Mouse (Mus musculus) left cerebral cortex, postnatal 36 days (tissue): ENCODE data around the gene Traf3. TPM values are rescaled to one million over a fixed set of nuclear protein-coding genes. Genes with fewer than 3 reads are reported as not detected.

Source experiments
- DNase-seq, 2 experiments: peaks; one replicate each; pipeline ENCODE4 v3.0.0; 2021 to 2022; ENCODE audit warnings: low spot score in 2 of 2, mixed read lengths in 1 of 2
- intact Hi-C: fragments of 180-260 bp; cut with DNase I; formaldehyde crosslinking; loops from one replicate; pipeline ENCODE4 v1.15.1; 2025
- total RNA-seq, 2 experiments: library from RNA; stranded (reverse); gene quantifications; 2 replicates each; pipeline ENCODE4 v1.2.3; 2021

Gene Traf3
- total RNA-seq, 2 experiments from 2014 or later = 51.6 to 55.4 TPM

DNA sequence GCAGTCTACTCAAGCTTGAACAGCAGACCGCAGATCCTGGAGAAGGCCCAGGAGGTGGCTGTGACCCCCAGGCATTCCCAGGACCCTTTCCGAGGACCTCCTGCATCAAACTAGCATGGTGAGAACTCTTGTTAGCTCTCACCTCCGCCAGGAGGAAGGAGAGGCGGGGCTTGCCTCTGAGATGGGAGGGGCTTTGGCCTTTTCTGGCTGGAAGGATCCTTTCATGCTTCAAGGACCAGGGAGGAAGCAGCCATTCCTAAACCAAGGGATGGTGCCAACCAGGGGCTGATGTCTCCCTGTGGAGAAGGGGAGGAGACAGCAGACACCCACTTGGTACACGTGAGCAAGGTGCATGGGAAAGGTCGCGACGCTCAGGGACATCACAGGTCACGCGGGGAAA lies 118.4 kb downstream of the Traf3 start:
- intact Hi-C loops = no loop called here
- no peak for DNase-seq

- intact Hi-C loops = no loop called here
- DNase-seq = no peak
Measured at GRCm38 (mm10) chr12:111293025-111293424, 126.9 kb downstream of the Traf3 start.

DNA sequence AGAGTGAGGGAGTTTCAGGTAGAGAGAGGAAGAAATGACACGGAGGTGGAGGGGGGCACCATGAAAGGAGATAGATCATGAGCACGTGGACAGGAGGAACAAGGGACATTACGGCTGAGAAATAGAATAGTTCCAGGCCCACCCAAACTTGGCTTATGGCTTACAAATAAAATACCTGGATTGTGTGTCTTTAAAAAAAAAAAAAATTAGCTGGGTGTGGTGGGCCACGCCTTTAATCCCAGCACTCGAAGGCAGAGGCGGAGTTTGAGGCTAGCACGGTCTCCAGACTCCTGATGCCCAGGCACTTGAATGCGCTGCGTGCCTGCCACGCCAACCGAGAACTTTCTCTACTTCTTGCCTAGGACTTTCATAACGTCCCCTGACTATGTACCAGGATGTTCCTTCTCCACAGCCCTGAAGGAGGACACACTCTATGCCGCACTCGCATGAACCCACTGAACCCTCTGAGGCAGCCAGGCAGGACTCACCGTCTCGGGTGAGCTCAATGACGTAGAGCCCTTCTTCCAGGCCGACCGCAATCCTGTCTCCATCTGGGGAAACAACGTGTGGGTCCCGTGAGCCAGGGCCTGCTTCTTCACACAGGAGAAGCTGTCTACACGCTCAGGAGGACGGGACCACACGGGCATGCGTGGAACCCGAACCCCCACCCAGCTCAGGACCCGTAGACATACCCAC lies 135.3 kb downstream of the Traf3 start:
- DNase-seq = no peak
- intact Hi-C loops = no loop called here

- intact Hi-C loops = no loop called here
- DNase-seq = no peak
Measured at GRCm38 (mm10) chr12:111302018-111302345, 135.8 kb downstream of the Traf3 start.

DNA sequence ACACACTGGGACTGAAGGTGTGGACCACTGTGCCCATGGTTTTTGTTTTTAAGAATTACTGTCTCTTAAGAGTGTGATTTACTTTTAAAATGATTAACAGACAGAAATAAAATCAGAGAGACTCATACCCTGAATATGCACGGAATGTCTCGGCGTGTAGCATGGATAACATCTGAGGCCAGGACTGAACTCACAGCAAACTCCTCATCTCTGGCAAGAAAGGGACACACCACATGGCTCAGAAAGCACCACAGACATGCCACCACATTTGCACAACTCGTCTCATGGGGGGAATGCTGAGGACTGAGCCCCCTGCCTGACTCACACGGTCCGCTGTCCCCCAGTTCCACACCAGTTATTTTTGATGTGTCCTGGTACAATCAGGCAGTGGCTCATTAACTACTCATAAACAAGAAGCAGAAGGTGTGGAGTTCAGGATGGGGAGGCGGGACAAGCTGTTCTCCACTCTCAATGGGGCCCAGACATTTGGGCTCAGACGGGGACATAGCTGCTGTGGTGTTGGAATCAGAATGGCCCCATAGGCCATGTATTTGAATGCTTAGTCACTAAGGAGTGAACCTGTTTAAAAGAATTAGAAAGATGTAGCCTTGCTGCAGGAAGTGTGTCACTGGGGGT lies 137.7 kb downstream of the Traf3 start:
- no peak for DNase-seq
- intact Hi-C loops = no loop called here

GRCm38 (mm10) chr12:111306821-111307220 lies 140.7 kb downstream of the Traf3 start:
- intact Hi-C loops = no loop called here
- no peak for DNase-seq

DNA sequence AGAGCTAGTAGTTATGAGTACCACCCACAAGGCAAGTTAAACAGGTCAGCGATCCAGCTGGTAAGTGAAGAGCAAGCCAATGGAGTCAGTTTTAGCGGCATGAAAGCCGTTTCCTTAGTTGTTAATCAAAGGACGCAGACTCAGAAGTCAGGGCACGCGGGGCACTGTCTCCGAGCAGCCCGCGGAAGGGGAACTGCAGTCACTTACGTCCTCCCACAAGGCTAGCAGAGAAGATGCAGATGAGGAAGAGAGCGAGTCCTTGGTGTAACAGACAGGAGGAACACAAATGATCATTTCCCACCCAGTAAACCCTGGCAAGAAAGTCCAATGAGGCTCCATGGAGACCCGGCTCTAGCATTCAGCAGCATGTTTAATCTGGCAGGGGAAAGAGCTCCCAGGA lies 143.1 kb downstream of the Traf3 start:
- intact Hi-C loops = no loop called here
- no peak for DNase-seq

- DNase-seq = no peak
- intact Hi-C loops = no loop called here
Measured at GRCm38 (mm10) chr12:111309931-111310330, 143.8 kb downstream of the Traf3 start.

- intact Hi-C loops = no loop called here
- DNase-seq = no peak
Measured at GRCm38 (mm10) chr12:111311775-111312174, 145.6 kb downstream of the Traf3 start.

- DNase-seq = no peak
- intact Hi-C loops = no loop called here
Measured at GRCm38 (mm10) chr12:111314273-111314672, 148.1 kb downstream of the Traf3 start.

Other genes with a start within 250 kb of the Traf3 start
- gene Ankrd9, start 187.3 kb upstream of the Traf3 start, total RNA-seq = 10 to 100 TPM; 15.1 to 19.4 TPM
- 10 to 100 TPM; 14.5 to 18.7 TPM for gene Rcor1, start 127.0 kb upstream of the Traf3 start, total RNA-seq
- not detected for gene 4930595D18Rik, start 18.1 kb downstream of the Traf3 start, total RNA-seq
- 10 to 100 TPM in 1 of 2 experiments, 1 to 10 TPM in 1; 8.4 to 14.9 TPM for gene Amn, start 104.7 kb downstream of the Traf3 start, total RNA-seq
- 100 to 1,000 TPM; 146 to 152 TPM for gene Cdc42bpb, start 211.3 kb downstream of the Traf3 start, total RNA-seq
- gene Lbhd2, start 240.4 kb downstream of the Traf3 start, total RNA-seq = 1 to 10 TPM; 1.2 to 1.9 TPM